Mouse (Mus musculus): ENCODE data around the gene Fbxo36. TPM values are rescaled to one million over a fixed set of nuclear protein-coding genes. Genes with fewer than 3 reads are reported as not detected.

Fbxo36 gene
- polyA plus RNA-seq, 1 experiment from 2014 or later: 7.5 TPM

GRCm38 (mm10) chr1:84891746-84892145, 52.1 kb downstream of the Fbxo36 start:
- 91% methylated on average over 8 of the region's 9 CpGs for WGBS
- no peak for ATAC-seq
- Histone ChIP-seq H3K36me3 (ENCODE audit: control insufficient read depth, insufficient read depth, low read length) (no peaks in the 10 kb centered on the region), H3K27me3 (replicated peaks; ENCODE audit: control insufficient read depth, insufficient read depth, low read length) (no peaks in the 10 kb centered on the region), H3K4me2 (ENCODE audit: low read length) (no peak overlapping the region), H3K9me3 (replicated peaks; ENCODE audit: control insufficient read depth, low read length) (no peaks in the 10 kb centered on the region), H3K9ac (ENCODE audit: low read length) (no peak overlapping the region), H3K4me1 (ENCODE audit: control insufficient read depth, insufficient read depth, low read length) (peaks cover 13% of the 10 kb centered on the region), H3K4me3 (ENCODE audit: low read depth, low read length) (no peak overlapping the region), H3K27ac (ENCODE audit: low read depth, low read length) (no peak overlapping the region)
- DNase-seq (ENCODE audit: low spot score): no peak

- DNase-seq (ENCODE audit: low spot score) (no peak), ATAC-seq (no peak)
- H3K36me3 ChIP-seq (ENCODE audit: control insufficient read depth, insufficient read depth, low read length): no peaks in the 10 kb centered on the region
- H3K4me2 ChIP-seq (ENCODE audit: low read length): no peak overlapping the region
- no peaks in the 10 kb centered on the region for H3K4me1 ChIP-seq (ENCODE audit: control insufficient read depth, insufficient read depth, low read length)
- no peaks in the 10 kb centered on the region for H3K9me3 ChIP-seq (replicated peaks; ENCODE audit: control insufficient read depth, low read length)
- no peak overlapping the region for H3K9ac ChIP-seq (ENCODE audit: low read length)
- H3K27ac ChIP-seq (ENCODE audit: low read depth, low read length): no peak overlapping the region
- WGBS: 88% methylated on average over 6 of the region's 6 CpGs
- H3K27me3 ChIP-seq (replicated peaks; ENCODE audit: control insufficient read depth, insufficient read depth, low read length): no peaks in the 10 kb centered on the region
- no peak overlapping the region for H3K4me3 ChIP-seq (ENCODE audit: low read depth, low read length)
Observed at GRCm38 (mm10) chr1:84897364-84897763, 57.7 kb downstream of the Fbxo36 start.

- no peak overlapping the region for H3K4me3 ChIP-seq (ENCODE audit: low read depth, low read length)
- H3K36me3 ChIP-seq (ENCODE audit: control insufficient read depth, insufficient read depth, low read length): no peaks in the 10 kb centered on the region
- ATAC-seq (no peak), DNase-seq (ENCODE audit: low spot score) (no peak)
- no peaks in the 10 kb centered on the region for H3K4me1 ChIP-seq (ENCODE audit: control insufficient read depth, insufficient read depth, low read length)
- H3K9me3 ChIP-seq (replicated peaks; ENCODE audit: control insufficient read depth, low read length): no peaks in the 10 kb centered on the region
- H3K9ac ChIP-seq (ENCODE audit: low read length): no peak overlapping the region
- 95% methylated on average over 6 of the region's 6 CpGs for WGBS
- H3K4me2 ChIP-seq (ENCODE audit: low read length): no peak overlapping the region
- no peak overlapping the region for H3K27ac ChIP-seq (ENCODE audit: low read depth, low read length)
- no peaks in the 10 kb centered on the region for H3K27me3 ChIP-seq (replicated peaks; ENCODE audit: control insufficient read depth, insufficient read depth, low read length)
Observed at GRCm38 (mm10) chr1:84899156-84899555, 59.5 kb downstream of the Fbxo36 start.

GRCm38 (mm10) chr1:84904467-84904866, 64.8 kb downstream of the Fbxo36 start:
- Histone ChIP-seq H3K4me2 (ENCODE audit: low read length) (no peak overlapping the region), H3K4me1 (ENCODE audit: control insufficient read depth, insufficient read depth, low read length) (no peaks in the 10 kb centered on the region), H3K27me3 (replicated peaks; ENCODE audit: control insufficient read depth, insufficient read depth, low read length) (no peaks in the 10 kb centered on the region), H3K36me3 (ENCODE audit: control insufficient read depth, insufficient read depth, low read length) (no peaks in the 10 kb centered on the region), H3K27ac (ENCODE audit: low read depth, low read length) (no peak overlapping the region), H3K4me3 (ENCODE audit: low read depth, low read length) (no peak overlapping the region), H3K9me3 (replicated peaks; ENCODE audit: control insufficient read depth, low read length) (no peaks in the 10 kb centered on the region), H3K9ac (ENCODE audit: low read length) (no peak overlapping the region)
- 85% methylated on average over 2 of the region's 2 CpGs for WGBS
- no peak for DNase-seq (ENCODE audit: low spot score)
- ATAC-seq: no peak

DNA sequence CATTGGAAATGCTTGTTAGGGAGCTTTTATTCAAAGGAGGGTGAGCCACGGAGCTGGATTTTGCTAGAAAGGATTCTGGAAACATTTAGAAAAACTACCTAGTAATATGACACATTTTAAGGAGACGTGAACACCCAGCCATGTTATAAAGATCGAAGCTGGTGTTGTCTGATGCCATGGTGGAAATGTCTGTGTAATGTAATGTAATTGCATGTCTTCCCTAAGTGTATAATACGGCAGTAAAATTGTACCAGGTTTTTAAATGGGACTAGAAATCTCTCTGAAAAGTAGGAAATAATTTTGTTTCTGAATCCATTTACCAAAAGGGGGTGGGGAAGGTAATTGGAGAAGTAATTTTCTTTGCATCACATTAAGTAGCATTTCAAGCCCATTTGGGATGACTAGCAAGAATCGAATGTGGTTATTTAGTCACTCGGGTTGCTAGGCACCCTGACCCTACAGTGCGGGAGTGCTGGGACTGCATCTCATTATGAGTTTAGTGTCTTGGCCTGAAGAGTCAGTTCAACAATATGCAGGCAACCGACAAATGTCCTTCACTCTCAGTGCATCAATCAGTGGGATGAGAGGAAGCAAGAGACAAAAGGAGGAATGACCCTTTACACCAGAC, 70.7 kb downstream of the Fbxo36 start:
- no peaks in the 10 kb centered on the region for H3K4me1 ChIP-seq (ENCODE audit: control insufficient read depth, insufficient read depth, low read length)
- DNase-seq (ENCODE audit: low spot score) (peak; percentile 51), ATAC-seq (no peak)
- H3K36me3 ChIP-seq (ENCODE audit: control insufficient read depth, insufficient read depth, low read length): peaks cover 10% of the 10 kb centered on the region; the same call in 1 of the 2 replicates
- no peak overlapping the region for H3K9ac ChIP-seq (ENCODE audit: low read length)
- no peak overlapping the region for H3K4me2 ChIP-seq (ENCODE audit: low read length)
- no peaks in the 10 kb centered on the region for H3K9me3 ChIP-seq (replicated peaks; ENCODE audit: control insufficient read depth, low read length)
- H3K27ac ChIP-seq (ENCODE audit: low read depth, low read length): peak overlapping the region; percentile 17
- 61% methylated on average over 8 of the region's 8 CpGs for WGBS
- H3K27me3 ChIP-seq (replicated peaks; ENCODE audit: control insufficient read depth, insufficient read depth, low read length): no peaks in the 10 kb centered on the region
- no peak overlapping the region for H3K4me3 ChIP-seq (ENCODE audit: low read depth, low read length)

- no peaks in the 10 kb centered on the region for H3K9me3 ChIP-seq (replicated peaks; ENCODE audit: control insufficient read depth, low read length)
- no peak overlapping the region for H3K27ac ChIP-seq (ENCODE audit: low read depth, low read length)
- H3K9ac ChIP-seq (ENCODE audit: low read length): no peak overlapping the region
- H3K4me1 ChIP-seq (ENCODE audit: control insufficient read depth, insufficient read depth, low read length): no peaks in the 10 kb centered on the region
- no peak overlapping the region for H3K4me2 ChIP-seq (ENCODE audit: low read length)
- ATAC-seq (no peak), DNase-seq (ENCODE audit: low spot score) (no peak)
- no peaks in the 10 kb centered on the region for H3K27me3 ChIP-seq (replicated peaks; ENCODE audit: control insufficient read depth, insufficient read depth, low read length)
- no peak overlapping the region for H3K4me3 ChIP-seq (ENCODE audit: low read depth, low read length)
- peaks cover 10% of the 10 kb centered on the region; the same call in 1 of the 2 replicates for H3K36me3 ChIP-seq (ENCODE audit: control insufficient read depth, insufficient read depth, low read length)
- WGBS: 95% methylated on average over 11 of the region's 11 CpGs
Observed at GRCm38 (mm10) chr1:84912571-84912970, 72.9 kb downstream of the Fbxo36 start.

- no peak for ATAC-seq
- H3K9me3 ChIP-seq (replicated peaks; ENCODE audit: control insufficient read depth, low read length): no peaks in the 10 kb centered on the region
- no peak overlapping the region for H3K4me3 ChIP-seq (ENCODE audit: low read depth, low read length)
- H3K4me2 ChIP-seq (ENCODE audit: low read length): no peak overlapping the region
- H3K27me3 ChIP-seq (replicated peaks; ENCODE audit: control insufficient read depth, insufficient read depth, low read length): no peaks in the 10 kb centered on the region
- no peaks in the 10 kb centered on the region for H3K4me1 ChIP-seq (ENCODE audit: control insufficient read depth, insufficient read depth, low read length)
- DNase-seq (ENCODE audit: low spot score): no peak
- 90% methylated on average over 4 of the region's 4 CpGs for WGBS
- H3K9ac ChIP-seq (ENCODE audit: low read length): no peak overlapping the region
- H3K27ac ChIP-seq (ENCODE audit: low read depth, low read length): no peak overlapping the region
- peaks cover 13% of the 10 kb centered on the region; the same call in 1 of the 2 replicates for H3K36me3 ChIP-seq (ENCODE audit: control insufficient read depth, insufficient read depth, low read length)
Observed at GRCm38 (mm10) chr1:84915010-84915409, 75.4 kb downstream of the Fbxo36 start.

GRCm38 (mm10) chr1:84918865-84919264, 79.2 kb downstream of the Fbxo36 start:
- H3K4me3 ChIP-seq (ENCODE audit: low read depth, low read length): no peak overlapping the region
- DNase-seq (ENCODE audit: low spot score) (no peak), ATAC-seq (no peak)

GRCm38 (mm10) chr1:84923432-84923831, 83.8 kb downstream of the Fbxo36 start:
- H3K36me3 ChIP-seq (ENCODE audit: control insufficient read depth, insufficient read depth, low read length): peaks cover 11% of the 10 kb centered on the region
- no peaks in the 10 kb centered on the region for H3K27me3 ChIP-seq (replicated peaks; ENCODE audit: control insufficient read depth, insufficient read depth, low read length)
- no peak for DNase-seq (ENCODE audit: low spot score)
- H3K4me2 ChIP-seq (ENCODE audit: low read length): no peak overlapping the region
- no peak overlapping the region for H3K9ac ChIP-seq (ENCODE audit: low read length)
- H3K27ac ChIP-seq (ENCODE audit: low read depth, low read length): no peak overlapping the region
- no peak for ATAC-seq
- H3K9me3 ChIP-seq (replicated peaks; ENCODE audit: control insufficient read depth, low read length): no peaks in the 10 kb centered on the region
- 83% methylated on average over 2 of the region's 2 CpGs for WGBS
- H3K4me3 ChIP-seq (ENCODE audit: low read depth, low read length): no peak overlapping the region
- H3K4me1 ChIP-seq (ENCODE audit: control insufficient read depth, insufficient read depth, low read length): no peaks in the 10 kb centered on the region

More at GRCm38 (mm10) chr1:84918865-84919264, 79.2 kb downstream of the Fbxo36 start:
- no peaks in the 10 kb centered on the region for H3K9me3 ChIP-seq (replicated peaks; ENCODE audit: control insufficient read depth, low read length)
- H3K9ac ChIP-seq (ENCODE audit: low read length): no peak overlapping the region
- H3K4me2 ChIP-seq (ENCODE audit: low read length): no peak overlapping the region
- H3K27me3 ChIP-seq (replicated peaks; ENCODE audit: control insufficient read depth, insufficient read depth, low read length): no peaks in the 10 kb centered on the region
- 97% methylated on average over 3 of the region's 3 CpGs for WGBS
- peaks cover 4% of the 10 kb centered on the region; the same call in 1 of the 2 replicates for H3K36me3 ChIP-seq (ENCODE audit: control insufficient read depth, insufficient read depth, low read length)
- no peaks in the 10 kb centered on the region for H3K4me1 ChIP-seq (ENCODE audit: control insufficient read depth, insufficient read depth, low read length)
- H3K27ac ChIP-seq (ENCODE audit: low read depth, low read length): no peak overlapping the region
